Mouse (Mus musculus) ZHBTc4 (cell line): ENCODE results near the gene Gas2l1.
"Not testable (repeated sequence)": the region's sequence is repeated elsewhere in the genome, so short reads cannot be mapped to it uniquely, and the experiment has no call there.

Experiments
- DNase-seq: peaks from one replicate; pipeline ENCODE4 v3.0.0-alpha.2; 2011; ENCODE audit warnings: low read depth, low spot score

Gas2l1 gene

DNA sequence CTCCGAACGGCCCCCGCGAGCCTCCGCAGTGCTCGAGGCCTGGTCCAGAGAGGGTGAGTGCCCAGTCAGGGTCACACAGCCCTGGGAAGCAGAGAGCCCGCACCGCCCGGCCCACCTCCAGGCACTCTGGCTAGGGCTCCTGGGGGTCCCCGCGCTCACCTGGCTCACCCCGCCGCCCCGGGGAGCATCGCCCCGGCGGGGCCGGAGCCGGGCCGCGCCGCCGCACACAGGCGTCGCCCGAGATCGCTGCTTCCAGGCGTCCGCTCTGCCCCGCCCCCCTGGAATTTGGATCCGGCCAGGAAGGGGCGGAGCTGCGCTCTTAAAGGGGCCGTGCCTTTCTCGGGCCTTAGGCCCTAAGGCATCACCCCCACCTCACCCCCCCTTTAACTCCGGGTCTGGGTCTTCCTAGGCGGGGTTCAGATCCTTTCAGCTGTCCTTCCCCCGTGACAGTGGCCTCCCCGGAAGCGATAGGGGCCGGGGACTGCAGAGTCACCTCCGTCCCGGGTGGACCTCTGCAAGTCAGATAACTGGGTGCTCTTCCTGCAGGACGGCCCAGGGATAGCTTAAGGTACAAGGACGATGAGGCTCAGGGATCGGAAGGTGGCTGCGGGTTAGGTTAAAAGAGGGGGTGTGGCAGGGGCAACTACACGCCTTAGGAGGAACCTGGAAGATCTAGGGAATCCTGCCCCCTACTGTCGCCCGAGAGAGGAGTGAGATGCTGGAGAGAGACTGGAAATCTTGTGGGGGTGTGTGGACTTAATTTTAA lies at the start of gene Gas2l1:
TSS of gene Gas2l1 (minus strand) at position 272 of the 766 bp plus-strand sequence.
- DNase-seq, result peak; percentile 96

DNA sequence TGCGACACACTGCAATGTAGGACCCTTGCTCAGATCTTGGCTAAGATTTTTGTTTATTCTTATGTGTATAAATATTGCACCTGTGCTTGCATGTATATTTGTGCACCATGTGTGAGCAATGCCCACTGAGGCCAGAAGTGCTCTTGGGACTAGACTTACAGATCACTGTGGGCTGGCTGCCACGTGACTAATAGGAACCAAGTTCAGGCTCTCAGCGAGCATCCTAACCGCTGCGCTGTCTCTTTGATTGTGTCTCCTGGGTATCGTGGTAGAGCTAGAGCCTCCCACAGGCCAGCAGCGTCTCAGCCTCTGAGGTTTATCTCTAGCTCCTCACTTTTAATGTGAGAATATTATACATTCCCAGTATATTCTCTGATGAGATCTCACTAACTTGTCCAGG lies 48.5 kb upstream of the Gas2l1 start:
- no peak for DNase-seq

DNA sequence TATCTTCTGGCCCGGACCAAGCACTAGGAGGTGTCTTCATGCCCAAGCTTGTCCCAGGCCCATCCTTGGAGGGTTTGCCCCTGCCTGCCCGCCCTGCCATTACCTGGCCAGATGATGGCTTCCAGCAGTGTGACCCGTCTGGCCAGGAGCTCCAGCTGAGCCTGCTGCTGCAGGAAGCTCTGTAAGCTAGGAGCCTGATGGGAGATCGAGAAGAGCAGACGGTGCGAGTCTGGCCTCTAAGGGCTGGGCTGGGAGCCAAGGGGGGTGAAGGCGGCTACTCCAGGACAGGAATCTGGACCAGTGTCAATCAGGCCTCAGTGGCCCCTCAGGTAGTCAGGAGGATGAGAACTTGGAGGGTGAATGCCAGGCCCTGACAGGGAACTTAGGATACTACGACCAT lies 44.3 kb upstream of the Gas2l1 start:
- no peak for DNase-seq

GRCm38 (mm10) chr11:5103986-5104509 lies 38.9 kb upstream of the Gas2l1 start:
- no peak for DNase-seq

DNA sequence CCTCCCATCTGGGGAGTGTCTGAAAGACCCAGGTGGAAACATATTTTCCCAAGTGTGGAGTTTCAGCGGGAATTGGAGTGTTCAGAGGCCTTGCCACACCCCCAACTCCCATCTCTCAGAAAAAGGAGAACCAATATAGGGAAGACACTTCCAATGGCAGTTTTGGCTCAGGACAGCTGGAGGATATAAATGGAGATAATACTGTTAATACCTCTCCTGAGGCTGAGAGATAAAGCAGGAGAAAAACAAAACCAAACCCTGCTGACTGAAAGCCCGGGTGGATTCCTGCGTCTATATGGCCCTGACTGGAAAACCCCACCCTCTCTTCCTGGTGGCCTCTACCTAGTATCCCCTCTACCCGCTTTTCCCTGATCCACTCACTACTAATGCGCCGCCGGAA lies 37.3 kb upstream of the Gas2l1 start:
- DNase-seq, result no peak

GRCm38 (mm10) chr11:5101641-5102040 lies 36.5 kb upstream of the Gas2l1 start:
- DNase-seq, result no peak

GRCm38 (mm10) chr11:5100801-5101200 lies 35.7 kb upstream of the Gas2l1 start:
- DNase-seq, result no peak

DNA sequence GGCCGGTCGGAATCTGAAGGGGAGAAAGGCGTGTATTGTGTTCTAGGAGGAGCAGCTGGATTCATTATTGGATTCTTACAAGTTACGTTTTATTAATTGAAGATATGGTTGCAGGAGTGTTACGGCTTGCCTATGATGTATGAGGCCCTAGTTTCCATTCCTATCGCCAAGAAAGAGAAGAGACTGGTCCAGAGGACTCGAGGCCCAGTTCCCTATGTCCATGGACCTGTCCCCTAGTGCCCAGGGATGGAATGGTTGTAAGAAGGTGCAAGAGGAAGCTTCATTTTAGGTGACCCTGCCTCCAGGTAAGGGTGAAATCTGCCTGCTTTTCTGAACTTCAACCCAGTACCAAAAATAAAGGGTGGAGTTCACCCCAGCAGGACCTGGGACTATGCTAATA lies 35.2 kb upstream of the Gas2l1 start:
- no peak for DNase-seq

DNA sequence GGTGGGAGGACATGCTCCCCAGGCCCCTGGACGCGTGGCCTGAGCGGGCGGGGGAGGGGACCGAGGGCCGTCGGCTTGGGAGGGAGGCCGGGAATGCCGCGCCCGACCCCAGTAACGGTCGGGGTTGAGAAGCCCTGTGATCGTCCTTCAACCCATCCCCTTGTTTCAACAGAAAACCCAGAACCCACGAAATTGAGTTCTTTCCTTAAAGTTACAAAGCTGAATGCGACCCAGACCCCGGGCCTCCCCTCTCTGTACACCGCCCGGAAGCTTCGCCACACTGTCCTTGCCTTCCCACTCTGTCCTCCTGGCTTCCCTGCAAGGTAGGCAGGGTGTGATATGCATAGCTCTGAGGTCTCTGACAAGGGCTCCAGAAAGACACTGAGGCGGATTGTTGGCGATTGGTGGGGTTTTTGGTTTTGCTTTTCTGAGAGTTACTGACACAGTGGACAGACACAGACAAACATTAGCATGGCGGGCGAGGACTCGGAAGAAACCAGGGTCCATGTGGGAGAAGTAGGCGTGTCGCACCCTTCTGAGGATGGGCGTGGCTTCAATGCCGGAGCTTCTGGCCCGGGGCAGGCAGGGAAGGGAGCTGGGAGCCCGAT lies 34.6 kb upstream of the Gas2l1 start:
- peak; percentile 90 for DNase-seq

- peak; percentile 97 for DNase-seq
Measured at GRCm38 (mm10) chr11:5098736-5099542, 33.8 kb upstream of the Gas2l1 start, which contains the start of the genes Rhbdd3 and Ewsr1. Gene Rhbdd3 (plus strand): TSS chr11:5098926. Gene Ewsr1 (minus strand): TSS chr11:5099266.

- DNase-seq, result peak; percentile 56
Measured at GRCm38 (mm10) chr11:5098035-5098735, 33.1 kb upstream of the Gas2l1 start.

DNA sequence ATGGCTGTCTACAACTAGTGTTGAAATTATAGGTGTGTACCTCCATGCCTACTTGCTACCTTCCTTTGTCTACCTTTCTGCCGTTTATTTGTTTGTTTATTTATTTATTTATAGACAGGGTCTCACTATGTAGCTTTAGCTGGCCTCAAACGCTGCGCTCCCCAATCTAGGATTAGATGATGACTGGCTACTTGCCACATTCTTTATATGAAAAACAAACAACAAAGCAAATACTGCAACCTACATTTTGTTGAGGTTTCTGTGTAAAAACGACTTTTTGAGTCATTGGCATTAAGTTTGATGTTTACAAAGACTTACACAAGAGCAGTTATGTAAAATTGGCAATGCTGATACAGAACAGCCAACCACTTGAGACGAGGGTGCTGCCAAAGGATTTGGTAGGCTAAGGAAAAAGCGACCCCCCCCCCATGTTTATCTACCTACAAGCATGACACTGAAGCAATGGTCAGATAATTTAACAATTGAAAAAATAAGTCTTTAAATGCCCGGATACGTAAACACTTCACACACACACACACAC lies 31.4 kb upstream of the Gas2l1 start:
- DNase-seq, result no peak

DNA sequence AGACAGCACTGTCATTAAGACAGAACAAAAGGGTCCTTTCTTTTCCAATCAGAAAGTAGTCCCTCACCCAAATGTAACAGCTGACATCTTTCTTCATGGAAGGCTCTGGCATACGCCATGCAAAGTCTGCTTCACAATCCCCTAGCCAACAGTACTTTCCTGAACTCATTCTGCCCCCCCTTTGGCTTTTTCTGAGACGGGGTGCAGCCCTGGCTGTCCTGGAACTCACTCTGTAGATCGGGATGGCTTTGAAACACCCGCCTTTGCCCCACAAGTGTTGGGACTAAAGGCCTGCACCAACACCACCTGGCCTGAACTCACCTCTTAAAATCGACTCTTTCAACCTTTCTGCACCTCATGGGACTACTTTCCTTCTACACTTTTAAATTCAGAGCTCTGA lies 30.8 kb upstream of the Gas2l1 start:
- DNase-seq, result peak; percentile 26

GRCm38 (mm10) chr11:5091706-5092105 lies 26.6 kb upstream of the Gas2l1 start:
- DNase-seq, result peak; percentile 70

DNA sequence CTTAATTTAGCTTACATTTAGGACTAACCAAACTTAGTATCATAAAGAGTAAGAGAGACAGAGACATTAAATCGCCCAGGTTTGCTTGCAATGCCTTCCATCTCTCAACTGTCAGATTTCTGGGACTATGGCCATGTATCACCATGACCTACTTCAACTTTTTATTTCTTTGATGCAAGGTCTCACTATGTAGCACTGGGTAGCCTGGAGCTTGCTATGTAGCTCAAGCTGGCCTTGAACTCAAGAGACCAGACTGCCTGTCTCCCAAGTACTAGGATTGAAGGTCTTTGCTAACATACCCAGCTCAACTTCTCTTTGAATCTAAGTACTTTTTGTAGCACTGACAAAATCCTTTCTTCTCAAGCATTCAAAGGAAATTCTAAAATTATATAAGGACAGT lies 24.0 kb upstream of the Gas2l1 start:
- no peak for DNase-seq

DNA sequence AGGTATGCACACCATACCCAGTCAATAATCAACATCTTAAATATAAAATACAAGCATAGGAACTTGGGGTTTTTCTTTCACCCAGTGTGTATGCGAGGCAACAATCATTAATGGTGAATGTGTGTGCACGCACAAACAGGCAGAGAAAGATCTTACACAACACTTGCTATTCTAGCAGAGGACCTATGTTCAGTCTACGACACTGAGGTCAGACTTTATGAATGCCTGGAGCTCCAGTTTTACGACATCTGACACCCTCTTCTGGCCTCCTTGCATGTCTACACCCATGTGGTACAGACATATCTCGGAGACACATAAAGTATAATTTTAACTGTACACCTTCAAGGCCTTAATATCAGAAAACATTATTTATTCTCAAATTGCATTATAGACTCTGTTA lies 11.7 kb upstream of the Gas2l1 start:
- not testable (repeated sequence) for DNase-seq

- DNase-seq, result peak; percentile 47
Measured at GRCm38 (mm10) chr11:5075760-5076159, 10.6 kb upstream of the Gas2l1 start.

DNA sequence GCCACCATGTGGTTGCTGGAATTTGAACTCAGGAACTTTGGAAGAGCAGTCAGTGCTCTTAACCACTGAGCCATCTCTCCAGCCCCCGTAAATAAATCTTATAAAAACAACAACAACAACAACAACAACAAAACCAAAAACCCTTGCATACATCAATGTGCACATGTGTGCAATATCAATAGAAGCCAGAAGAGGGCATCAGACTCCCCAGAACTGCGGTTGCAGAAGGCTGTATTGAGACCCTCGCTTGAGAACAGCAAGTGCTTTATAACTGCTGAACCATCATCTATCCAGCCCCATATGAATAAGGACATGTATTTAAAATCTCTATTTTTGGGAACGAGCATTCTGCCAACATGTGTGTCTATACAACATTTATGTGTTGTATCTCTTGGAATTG lies 9.8 kb upstream of the Gas2l1 start:
- peak; percentile 70 for DNase-seq

DNA sequence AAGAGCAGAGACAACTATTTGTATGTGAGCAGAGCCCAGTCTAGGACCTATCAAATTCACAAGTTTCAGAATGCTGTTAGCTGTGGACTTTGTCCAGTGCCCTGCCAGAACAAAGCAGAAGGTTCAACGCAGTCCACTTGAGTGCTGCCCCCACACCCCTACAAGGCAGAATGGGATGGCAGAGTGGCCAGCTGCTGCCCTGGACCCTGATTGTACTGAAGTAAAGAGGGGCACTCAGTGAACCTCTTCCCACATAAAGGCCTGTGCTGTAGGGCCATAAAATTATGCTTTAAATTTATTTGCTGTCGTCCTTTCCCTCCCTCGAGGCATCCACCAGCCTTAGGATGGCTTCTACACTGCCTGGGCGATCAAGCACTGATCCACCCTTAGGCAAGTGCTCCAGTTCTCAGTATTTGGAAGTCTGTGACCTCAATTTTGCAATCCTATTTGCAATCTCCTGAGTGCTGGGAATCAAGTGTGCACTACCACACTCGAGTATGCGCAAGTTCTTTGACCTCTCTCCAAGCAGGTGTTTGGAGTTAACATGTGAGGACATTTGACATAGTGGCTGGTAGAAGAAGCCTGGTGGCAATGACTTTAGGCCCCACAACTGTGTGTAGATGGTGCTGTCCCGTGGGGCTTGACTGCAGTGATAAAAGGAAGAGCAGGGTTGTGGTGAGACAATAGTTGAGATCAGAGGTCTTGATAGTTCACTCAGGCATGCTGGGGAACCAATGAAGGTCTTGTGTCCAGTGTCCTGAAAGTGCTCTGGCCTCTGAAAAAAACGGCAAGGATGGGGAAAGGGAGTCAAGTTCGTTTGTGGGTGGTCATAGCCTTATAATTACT lies 3.2 kb upstream of the Gas2l1 start:
- no peak for DNase-seq

DNA sequence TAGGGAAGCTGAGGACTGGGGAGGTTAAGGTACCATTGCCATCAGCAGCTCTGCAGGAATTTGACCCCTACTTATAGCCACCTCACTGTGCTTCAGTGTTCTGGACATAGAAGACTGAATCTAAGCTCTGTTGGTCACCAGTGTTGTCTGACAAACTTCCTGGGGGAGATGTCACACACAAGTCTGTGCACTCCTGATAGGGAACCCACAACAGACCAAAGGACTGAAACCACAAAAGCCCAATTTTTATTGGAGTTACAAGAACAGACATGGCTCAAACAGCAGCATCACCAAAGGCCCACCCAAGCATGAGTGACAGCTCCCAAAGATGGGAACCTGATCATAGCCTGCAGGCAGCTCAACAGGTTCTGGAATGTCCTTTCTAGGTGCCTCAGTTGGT lies 1.9 kb upstream of the Gas2l1 start:
- DNase-seq, result no peak
